7 mouse cellular contexts compared by ENCODE assay signal in the genomic region with DNA sequence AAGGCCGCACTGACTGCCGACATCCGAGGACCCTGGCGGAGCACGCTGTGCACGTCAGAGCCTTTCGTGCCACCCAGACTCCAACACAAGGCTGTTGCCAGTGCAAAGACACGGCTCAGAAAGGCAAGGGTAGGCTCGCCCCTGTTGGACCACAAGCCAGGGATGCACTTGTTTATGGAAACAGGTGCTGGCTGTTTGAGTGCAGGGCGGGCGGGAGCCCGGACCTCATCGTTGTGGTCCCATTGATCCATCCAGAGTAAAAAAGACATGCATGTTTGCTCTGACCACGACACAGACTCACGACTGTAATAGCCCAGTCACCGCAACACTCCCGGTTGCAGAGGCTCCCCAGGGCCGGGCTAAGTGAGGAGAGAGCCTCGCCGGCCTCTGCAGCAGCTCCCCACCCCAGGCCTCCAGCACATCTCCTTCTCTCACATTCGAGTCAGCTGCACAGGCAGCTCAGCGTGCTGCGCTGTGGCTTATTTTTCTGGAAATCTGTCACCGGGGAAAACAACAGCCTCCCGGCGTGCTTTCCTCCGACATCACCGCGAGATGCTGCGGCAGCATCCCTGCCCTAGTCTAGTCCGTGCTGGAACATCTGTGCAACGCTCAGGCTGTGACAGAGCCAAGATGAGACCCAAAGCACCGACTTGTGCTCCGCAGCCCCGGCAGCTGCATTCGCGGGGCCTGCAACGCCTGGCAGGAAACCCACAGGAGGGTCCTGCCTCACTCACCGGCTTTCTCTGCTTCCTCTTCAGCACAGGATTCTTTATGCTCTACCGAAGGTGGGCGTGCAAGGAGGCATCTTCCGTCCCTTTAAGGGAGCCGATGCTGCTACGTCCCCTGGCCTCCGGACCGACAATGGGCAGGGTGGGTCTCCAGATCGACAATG. TPM values are rescaled to one million over a fixed set of nuclear protein-coding genes. Genes with fewer than 3 reads are reported as not detected.
DNase-seq lines count a peak whose midpoint lies in the region; ATAC-seq and TF ChIP-seq lines count a peak whose summit lies in the region.

No protein-coding gene starts in this region.

- 9% methylated on average over 47 of the region's 47 CpGs for WGBS in embryonic facial prominence, embryonic 12.5 days
- WGBS in liver, embryonic 11.5 days, result 17% methylated on average over 47 of the region's 47 CpGs

- H3K27me3 ChIP-seq in ES-Bruce4 (ENCODE audit: control insufficient read depth, insufficient read depth, low read length, poor library complexity, severe bottlenecking), result no peaks in the 10 kb centered on the region
- H3K27me3 ChIP-seq in embryonic facial prominence, embryonic 12.5 days, result peaks cover 25% of the 10 kb centered on the region
- peaks cover 39% of the 10 kb centered on the region for H3K27me3 ChIP-seq in liver, embryonic 11.5 days (replicated peaks; ENCODE audit: control insufficient read depth, insufficient read depth, low read length)

- TF ChIP-seq EP300 in ES-Bruce4 (IDR thresholded peaks at IDR 0.05; ENCODE audit: insufficient read depth, low read depth, low read length), result no peak

- H3K9ac ChIP-seq in ES-Bruce4 (ENCODE audit: low read depth, poor library complexity, severe bottlenecking), result no peak overlapping the region
- peak overlapping the region; percentile 32 for H3K9ac ChIP-seq in embryonic facial prominence, embryonic 12.5 days
- no peak overlapping the region for H3K9ac ChIP-seq in liver, embryonic 11.5 days (ENCODE audit: low read depth, low read length)

- peak overlapping the region; percentile 73 for H3K4me2 ChIP-seq in embryonic facial prominence, embryonic 12.5 days (replicated peaks)
- peak overlapping the region; percentile 69 for H3K4me2 ChIP-seq in liver, embryonic 11.5 days

- TF ChIP-seq CTCF in ES-Bruce4 (IDR thresholded peaks at IDR 0.05; ENCODE audit: low read depth, low read length), result no peak

- ATAC-seq in embryonic facial prominence, embryonic 12.5 days (ENCODE audit: insufficient number of reproducible peaks, insufficient read depth, low FRiP score, low TSS enrichment), result 0 out of 2 replicates have a peak, but pooled peaks have one; percentile 12
- no peak for ATAC-seq in liver, embryonic 11.5 days (replicated peaks; ENCODE audit: low FRiP score)

- no peak overlapping the region for H3K27ac ChIP-seq in ES-Bruce4 (ENCODE audit: insufficient read depth, low read length)
- H3K27ac ChIP-seq in embryonic facial prominence, embryonic 12.5 days, result no peak overlapping the region
- H3K27ac ChIP-seq in liver, embryonic 11.5 days (ENCODE audit: low read depth, low read length), result no peak overlapping the region

- peak; percentile 49 for DNase-seq in R1 (ENCODE audit: low read depth, low spot score)
- peak; percentile 32 for DNase-seq in induced T-regulatory cell, adult 2 months (ENCODE audit: low read depth)
- no peak for DNase-seq in liver, embryonic 11.5 days (ENCODE audit: low spot score)
- peak; percentile 57 to 68 for DNase-seq in right cerebral cortex, postnatal 10 days (ENCODE audit: low spot score in 2 of 2)
- DNase-seq in urinary bladder, postnatal 14 days (ENCODE audit: low spot score), result no peak

- no peaks in the 10 kb centered on the region for H3K36me3 ChIP-seq in ES-Bruce4 (ENCODE audit: control insufficient read depth, insufficient read depth, low read length, poor library complexity, severe bottlenecking)
- no peaks in the 10 kb centered on the region for H3K36me3 ChIP-seq in embryonic facial prominence, embryonic 12.5 days
- no peaks in the 10 kb centered on the region for H3K36me3 ChIP-seq in liver, embryonic 11.5 days (ENCODE audit: control insufficient read depth, insufficient read depth, low read length)

- no peaks in the 10 kb centered on the region for H3K9me3 ChIP-seq in ES-Bruce4 (replicated peaks; ENCODE audit: control insufficient read depth, insufficient read depth, low read length, poor library complexity, severe bottlenecking)
- H3K9me3 ChIP-seq in embryonic facial prominence, embryonic 12.5 days, result no peaks in the 10 kb centered on the region
- no peaks in the 10 kb centered on the region for H3K9me3 ChIP-seq in liver, embryonic 11.5 days (ENCODE audit: control insufficient read depth, low read length)

- peaks cover 2% of the 10 kb centered on the region for H3K4me1 ChIP-seq in ES-Bruce4 (ENCODE audit: control insufficient read depth, insufficient read depth, low read length)
- peaks cover 13% of the 10 kb centered on the region; the same call in 1 of the 2 replicates for H3K4me1 ChIP-seq in embryonic facial prominence, embryonic 12.5 days
- H3K4me1 ChIP-seq in liver, embryonic 11.5 days (replicated peaks; ENCODE audit: control insufficient read depth, insufficient read depth, low read length), result no peaks in the 10 kb centered on the region; the same call in 1 of the 2 replicates

- no peak for TF ChIP-seq POLR2A in ES-Bruce4 (IDR thresholded peaks at IDR 0.05; ENCODE audit: insufficient read depth, low read length)

- H3K4me3 ChIP-seq in ES-Bruce4 (ENCODE audit: low read depth, low read length), result peak overlapping the region; percentile 17
- peak overlapping the region; percentile 46 for H3K4me3 ChIP-seq in embryonic facial prominence, embryonic 12.5 days
- H3K4me3 ChIP-seq in liver, embryonic 11.5 days (ENCODE audit: low read depth, low read length), result peak overlapping the region; percentile 45

RNA-seq across cellular contexts. Expression of a gene that starts 16.2 kb away (rescaled TPM):
- polyA plus RNA-seq in ES-Bruce4 (2011; ENCODE audit: insufficient read depth, insufficient read length, low read depth, missing spikeins), result 33.3 and 36.6 TPM in 2 replicates
- 11.0 and 12.2 TPM in 2 replicates for polyA plus RNA-seq in embryonic facial prominence, embryonic 12.5 days (2016; fragmentation: Nextera tagmentation; extraction: Ambion mirVana)
- 5.1 and 6.8 TPM in 2 replicates for polyA plus RNA-seq in liver, embryonic 11.5 days (2014; fragmentation: Nextera tagmentation; extraction: Ambion mirVana)

RNA-seq across cellular contexts. Expression of a gene that starts 53.0 kb away (rescaled TPM):
- not detected in 2 replicates for polyA plus RNA-seq in ES-Bruce4 (2011; ENCODE audit: insufficient read depth, insufficient read length, low read depth, missing spikeins)
- polyA plus RNA-seq in embryonic facial prominence, embryonic 12.5 days (2016; fragmentation: Nextera tagmentation; extraction: Ambion mirVana), result not detected in 2 replicates
- polyA plus RNA-seq in liver, embryonic 11.5 days (2014; fragmentation: Nextera tagmentation; extraction: Ambion mirVana), result not detected in 2 replicates

Comparison
In these comparisons a context has a peak if more than half of its experiments do, and no peak if none do; other contexts are left out.
1. DNase-seq: peak in R1 (single experiment), induced T-regulatory cell, adult 2 months (single experiment) and right cerebral cortex, postnatal 10 days (2 of 2); none in liver, embryonic 11.5 days (single experiment) and urinary bladder, postnatal 14 days (single experiment).
2. Peak in every context shown above with its lines, with median percentiles within 50 percentile points of each other: H3K4me3 ChIP-seq.